Mouse (Mus musculus): ENCODE results near the gene Cbfa2t3.

Gene Cbfa2t3

GRCm38 (mm10) chr8:122692152-122692551, 6.8 kb downstream of the Cbfa2t3 start:
- DNase-seq (ENCODE audit: low spot score in 2 of 2), result no peak

GRCm38 (mm10) chr8:122691018-122691417, 7.9 kb downstream of the Cbfa2t3 start:
- DNase-seq (ENCODE audit: low spot score in 2 of 2), result no peak

GRCm38 (mm10) chr8:122689315-122689714, 9.6 kb downstream of the Cbfa2t3 start:
- DNase-seq (ENCODE audit: low spot score in 2 of 2), result no peak

GRCm38 (mm10) chr8:122686879-122687278, 12.0 kb downstream of the Cbfa2t3 start:
- DNase-seq (ENCODE audit: low spot score in 2 of 2), result no peak

GRCm38 (mm10) chr8:122685097-122685861, 13.6 kb downstream of the Cbfa2t3 start:
- no peak for DNase-seq (ENCODE audit: low spot score in 2 of 2)

- DNase-seq (ENCODE audit: low spot score in 2 of 2), result no peak
Measured at GRCm38 (mm10) chr8:122682820-122683219, 16.1 kb downstream of the Cbfa2t3 start.

- DNase-seq (ENCODE audit: low spot score in 2 of 2), result no peak
Measured at GRCm38 (mm10) chr8:122680171-122680570, 18.7 kb downstream of the Cbfa2t3 start.

GRCm38 (mm10) chr8:122679325-122679920, 19.5 kb downstream of the Cbfa2t3 start:
- DNase-seq (ENCODE audit: low spot score in 2 of 2), result no peak

- DNase-seq (ENCODE audit: low spot score in 2 of 2), result no peak
Measured at GRCm38 (mm10) chr8:122678896-122679210, 20.1 kb downstream of the Cbfa2t3 start.

GRCm38 (mm10) chr8:122678061-122678895, 20.6 kb downstream of the Cbfa2t3 start:
- DNase-seq (ENCODE audit: low spot score in 2 of 2), result peak; percentile 76 to 82

- peak in 1 of 2 experiments; percentile 37 for DNase-seq (ENCODE audit: low spot score in 2 of 2)
Measured at GRCm38 (mm10) chr8:122677481-122678021, 21.4 kb downstream of the Cbfa2t3 start.

- peak; percentile 84 to 86 for DNase-seq (ENCODE audit: low spot score in 2 of 2)
Measured at GRCm38 (mm10) chr8:122676621-122677480, 22.1 kb downstream of the Cbfa2t3 start.

- peak; percentile 57 to 59 for DNase-seq (ENCODE audit: low spot score in 2 of 2)
Measured at GRCm38 (mm10) chr8:122675596-122676420, 23.1 kb downstream of the Cbfa2t3 start.

GRCm38 (mm10) chr8:122674999-122675398, 23.9 kb downstream of the Cbfa2t3 start:
- no peak for DNase-seq (ENCODE audit: low spot score in 2 of 2)

GRCm38 (mm10) chr8:122673989-122674388, 24.9 kb downstream of the Cbfa2t3 start:
- DNase-seq (ENCODE audit: low spot score in 2 of 2), result no peak

- DNase-seq (ENCODE audit: low spot score in 2 of 2), result no peak
Measured at GRCm38 (mm10) chr8:122671894-122672293, 27.0 kb downstream of the Cbfa2t3 start.

GRCm38 (mm10) chr8:122670718-122671117, 28.2 kb downstream of the Cbfa2t3 start:
- DNase-seq (ENCODE audit: low spot score in 2 of 2), result no peak

GRCm38 (mm10) chr8:122670001-122670400, 28.9 kb downstream of the Cbfa2t3 start:
- DNase-seq (ENCODE audit: low spot score in 2 of 2), result no peak

- DNase-seq (ENCODE audit: low spot score in 2 of 2), result no peak
Measured at GRCm38 (mm10) chr8:122669370-122669769, 29.5 kb downstream of the Cbfa2t3 start.

GRCm38 (mm10) chr8:122667854-122668253, 31.1 kb downstream of the Cbfa2t3 start:
- peak; percentile 75 to 77 for DNase-seq (ENCODE audit: low spot score in 2 of 2)

Data from right cerebral cortex, adult 2 months (tissue).